25 mouse cellular contexts compared by ENCODE assay signal in genomic region chr10:37259186-37259585, GRCm38 (mm10).
DNase-seq lines count a peak whose midpoint lies in the region; ATAC-seq and TF ChIP-seq lines count a peak whose summit lies in the region.
"Had no signal": no experiment of that assay in that cellular context is flagged by ENCODE, and none has a peak within 500 bp of the region (broad histone marks: within the 10 kb centered on the region; RNA-seq: fewer than 3 reads in every experiment).

No protein-coding gene starts in this region.

- no peak overlapping the region for H3K9ac ChIP-seq in kidney, embryonic 14.5 days (ENCODE audit: low read depth, low read length)
- H3K9ac ChIP-seq: embryonic facial prominence, embryonic 12.5 days; embryonic facial prominence, embryonic 15.5 days; forebrain, postnatal 0 days; heart, embryonic 13.5 days; hindbrain, embryonic 14.5 days had no signal

- peaks cover 35% of the 10 kb centered on the region for H3K4me1 ChIP-seq in bone marrow macrophage, adult 2 months (ENCODE audit: control insufficient read depth, insufficient read depth, low read length)
- H3K4me1 ChIP-seq in kidney, embryonic 14.5 days (ENCODE audit: control insufficient read depth, insufficient read depth, low read length), result no peaks in the 10 kb centered on the region
- H3K4me1 ChIP-seq: embryonic facial prominence, embryonic 12.5 days; embryonic facial prominence, embryonic 15.5 days; heart, embryonic 13.5 days had no signal

- no peak for DNase-seq in frontal cortex, postnatal 25 days (ENCODE audit: low spot score in 2 of 2)
- no peak for DNase-seq in adrenal gland, adult (ENCODE audit: inconsistent age in 2 of 2, low spot score in 1 of 2)
- DNase-seq: adrenal gland, adult 8-10 months; adrenal gland, postnatal 25 days; B cell, adult 2 months; cerebellum, adult 11 months; cerebellum, adult 2 months; cerebellum, adult 9-11 months; cerebellum, postnatal 25 days; forebrain, postnatal 0 days; gastrocnemius, postnatal 10 days; heart, adult 18-20 months; heart, postnatal 14 days; heart, postnatal 4 days had no signal

- H3K27ac ChIP-seq in bone marrow macrophage, adult 2 months (ENCODE audit: insufficient read depth, low read depth, low read length), result peak overlapping the region; percentile 52; the same call in 1 of the 2 replicates
- no peak overlapping the region for H3K27ac ChIP-seq in kidney, embryonic 14.5 days (ENCODE audit: low read depth, low read length)
- H3K27ac ChIP-seq: embryonic facial prominence, embryonic 12.5 days; embryonic facial prominence, embryonic 15.5 days; heart, embryonic 13.5 days; hindbrain, embryonic 14.5 days; hindbrain, postnatal 0 days had no signal

- H3K9me3 ChIP-seq in kidney, embryonic 14.5 days (ENCODE audit: control insufficient read depth, low read length), result no peaks in the 10 kb centered on the region
- H3K9me3 ChIP-seq: embryonic facial prominence, embryonic 12.5 days; embryonic facial prominence, embryonic 15.5 days; heart, embryonic 13.5 days had no signal

- peak; percentile 52; the same call in 1 of the 2 replicates for ATAC-seq in frontal cortex, adult (ENCODE audit: low TSS enrichment)
- 0 out of 2 replicates have a peak, but pooled peaks have one; percentile 28 for ATAC-seq in monocyte, adult 5-6 weeks (replicated peaks; ENCODE audit: insufficient number of reproducible peaks, low FRiP score, low TSS enrichment, poor library complexity, severe bottlenecking)
- no peak for ATAC-seq in kidney, embryonic 14.5 days (ENCODE audit: low FRiP score, low TSS enrichment)
- ATAC-seq: forebrain, embryonic 14.5 days; forebrain, postnatal 0 days; hindbrain, postnatal 0 days; intestine, postnatal 0 days had no signal

- H3K4me3 ChIP-seq in bone marrow macrophage, adult 2 months (ENCODE audit: insufficient read depth, low read length), result no peak overlapping the region
- H3K4me3 ChIP-seq in kidney, embryonic 14.5 days (ENCODE audit: low read length), result no peak overlapping the region
- H3K4me3 ChIP-seq: embryonic facial prominence, embryonic 12.5 days; embryonic facial prominence, embryonic 15.5 days; heart, embryonic 13.5 days had no signal

- no peaks in the 10 kb centered on the region for H3K36me3 ChIP-seq in kidney, embryonic 14.5 days (ENCODE audit: control insufficient read depth, insufficient read depth, low read length)
- H3K36me3 ChIP-seq: embryonic facial prominence, embryonic 12.5 days; embryonic facial prominence, embryonic 15.5 days; heart, embryonic 13.5 days had no signal

- no peaks in the 10 kb centered on the region for H3K27me3 ChIP-seq in kidney, embryonic 14.5 days (ENCODE audit: control insufficient read depth, insufficient read depth, low read length)
- H3K27me3 ChIP-seq: embryonic facial prominence, embryonic 12.5 days; embryonic facial prominence, embryonic 15.5 days; heart, embryonic 13.5 days had no signal

- TF ChIP-seq CTCF in bone marrow macrophage, adult 2 months (IDR thresholded peaks at IDR 0.05; ENCODE audit: low read depth, low read length), result no peak

- TF ChIP-seq POLR2A in bone marrow macrophage, adult 2 months (IDR thresholded peaks at IDR 0.05; ENCODE audit: borderline replicate concordance, low read depth, low read length), result no peak

- 91% methylated on average over 3 of the region's 3 CpGs for WGBS in kidney, embryonic 14.5 days

- no peak overlapping the region for H3K4me2 ChIP-seq in kidney, embryonic 14.5 days (replicated peaks; ENCODE audit: low read depth, low read length)
- H3K4me2 ChIP-seq: embryonic facial prominence, embryonic 12.5 days; embryonic facial prominence, embryonic 15.5 days; heart, embryonic 13.5 days; hindbrain, embryonic 14.5 days had no signal
